ENCODE assay signal across 8 mouse cellular contexts in genomic region chr1:136945876-136946275, GRCm38 (mm10). TPM values are rescaled to one million over a fixed set of nuclear protein-coding genes. Genes with fewer than 3 reads are reported as not detected.
A peak's percentile ranks its signal among the peaks of the same experiment; 100 is the strongest.
DNase-seq lines count a peak whose midpoint lies in the region; ATAC-seq lines count a peak whose summit lies in the region.
"Had no signal": no experiment of that assay in that cellular context is flagged by ENCODE, and none has a peak within 500 bp of the region (broad histone marks: within the 10 kb centered on the region; RNA-seq: fewer than 3 reads in every experiment).

No protein-coding gene starts in this region.

- H3K27ac ChIP-seq in kidney, embryonic 14.5 days (ENCODE audit: low read depth, low read length), result no peak overlapping the region
- peak overlapping the region; percentile 62 for H3K27ac ChIP-seq in intestine, embryonic 16.5 days (ENCODE audit: low read length)
- H3K27ac ChIP-seq in neural tube, embryonic 11.5 days (ENCODE audit: low read depth, low read length), result no peak overlapping the region
- H3K27ac ChIP-seq: hindbrain, embryonic 15.5 days had no signal

- 2% methylated on average over 10 of the region's 10 CpGs for WGBS in kidney, embryonic 14.5 days
- WGBS in intestine, embryonic 16.5 days, result 3% methylated on average over 10 of the region's 10 CpGs
- WGBS in neural tube, embryonic 11.5 days, result 1% methylated on average over 10 of the region's 10 CpGs

- ATAC-seq in kidney, embryonic 14.5 days (ENCODE audit: low FRiP score, low TSS enrichment), result no peak
- ATAC-seq in intestine, embryonic 16.5 days, result peak; percentile 55
- no peak for ATAC-seq in neural tube, embryonic 11.5 days (ENCODE audit: insufficient read depth, low FRiP score, low TSS enrichment)

- no peaks in the 10 kb centered on the region for H3K9me3 ChIP-seq in kidney, embryonic 14.5 days (ENCODE audit: control insufficient read depth, low read length)
- H3K9me3 ChIP-seq in intestine, embryonic 16.5 days (ENCODE audit: control insufficient read depth, low read length), result no peaks in the 10 kb centered on the region
- H3K9me3 ChIP-seq in neural tube, embryonic 11.5 days (ENCODE audit: control insufficient read depth, low read length), result no peaks in the 10 kb centered on the region
- H3K9me3 ChIP-seq: hindbrain, embryonic 15.5 days had no signal

- no peaks in the 10 kb centered on the region for H3K36me3 ChIP-seq in kidney, embryonic 14.5 days (ENCODE audit: control insufficient read depth, insufficient read depth, low read length)
- no peaks in the 10 kb centered on the region for H3K36me3 ChIP-seq in intestine, embryonic 16.5 days (ENCODE audit: control insufficient read depth, insufficient read depth, low read length)
- no peaks in the 10 kb centered on the region for H3K36me3 ChIP-seq in neural tube, embryonic 11.5 days (ENCODE audit: control insufficient read depth, insufficient read depth, low read length)
- H3K36me3 ChIP-seq: hindbrain, embryonic 15.5 days had no signal

- no peak overlapping the region for H3K9ac ChIP-seq in kidney, embryonic 14.5 days (ENCODE audit: low read depth, low read length)
- H3K9ac ChIP-seq in intestine, embryonic 16.5 days (ENCODE audit: low read depth, low read length), result peak overlapping the region; percentile 85
- no peak overlapping the region for H3K9ac ChIP-seq in neural tube, embryonic 11.5 days (ENCODE audit: low read length)
- H3K9ac ChIP-seq: hindbrain, embryonic 15.5 days had no signal

- peak overlapping the region; percentile 4; the same call in 1 of the 2 replicates for H3K4me3 ChIP-seq in kidney, embryonic 14.5 days (ENCODE audit: low read length)
- peak overlapping the region; percentile 71 for H3K4me3 ChIP-seq in intestine, embryonic 16.5 days (ENCODE audit: low read length)
- H3K4me3 ChIP-seq in neural tube, embryonic 11.5 days (ENCODE audit: low read depth, low read length), result no peak overlapping the region
- H3K4me3 ChIP-seq: hindbrain, embryonic 15.5 days had no signal

- peaks cover 66% of the 10 kb centered on the region for H3K27me3 ChIP-seq in kidney, embryonic 14.5 days (ENCODE audit: control insufficient read depth, insufficient read depth, low read length)
- H3K27me3 ChIP-seq in intestine, embryonic 16.5 days (replicated peaks; ENCODE audit: control insufficient read depth, insufficient read depth, low read length), result peaks cover 10% of the 10 kb centered on the region; the same call in 1 of the 2 replicates
- H3K27me3 ChIP-seq in neural tube, embryonic 11.5 days (ENCODE audit: control insufficient read depth, insufficient read depth, low read length), result peaks cover 67% of the 10 kb centered on the region

- peak overlapping the region; percentile 12 for H3K4me2 ChIP-seq in kidney, embryonic 14.5 days (replicated peaks; ENCODE audit: low read depth, low read length)
- H3K4me2 ChIP-seq in intestine, embryonic 16.5 days (ENCODE audit: low read depth, low read length), result peak overlapping the region; percentile 74
- no peak overlapping the region for H3K4me2 ChIP-seq in neural tube, embryonic 11.5 days (ENCODE audit: low read depth)
- H3K4me2 ChIP-seq: hindbrain, embryonic 15.5 days had no signal

- peaks cover 6% of the 10 kb centered on the region; the same call in 1 of the 2 replicates for H3K4me1 ChIP-seq in kidney, embryonic 14.5 days (ENCODE audit: control insufficient read depth, insufficient read depth, low read length)
- H3K4me1 ChIP-seq in intestine, embryonic 16.5 days (ENCODE audit: control insufficient read depth, insufficient read depth, low read length), result peaks cover 14% of the 10 kb centered on the region; the same call in 1 of the 2 replicates
- H3K4me1 ChIP-seq in neural tube, embryonic 11.5 days (ENCODE audit: control insufficient read depth, insufficient read depth, low read length), result peaks cover 12% of the 10 kb centered on the region; the same call in 1 of the 2 replicates

- DNase-seq in kidney, adult 18-20 months, result no peak
- DNase-seq in embryo, embryonic 9.5 days (ENCODE audit: extremely low spot score), result peak; percentile 46
- peak; percentile 42 for DNase-seq in neural tube, embryonic 11.5 days (ENCODE audit: low spot score)
- DNase-seq in cerebellum, postnatal 36 days, result no peak
- no peak for DNase-seq in MN1 (ENCODE audit: low spot score)

RNA-seq across cellular contexts. Expression of gene Nr5a2, which starts 14.4 kb away (rescaled TPM):
- polyA plus RNA-seq in kidney, embryonic 14.5 days (2014; fragmentation: Nextera tagmentation; extraction: Ambion mirVana), result 0.10 and 0.46 TPM in 2 replicates
- 8.4 and 9.0 TPM in 2 replicates for polyA plus RNA-seq in intestine, embryonic 16.5 days (2015; fragmentation: Nextera tagmentation; extraction: Ambion mirVana)
- 0.57 and 0.76 TPM in 2 replicates for polyA plus RNA-seq in neural tube, embryonic 11.5 days (2014; fragmentation: Nextera tagmentation; extraction: Ambion mirVana)

Comparison
In these comparisons a context has a peak if more than half of its experiments do, and no peak if none do; other contexts are left out.
1. DNase-seq: peak in embryo, embryonic 9.5 days (single experiment) and neural tube, embryonic 11.5 days (single experiment); none in kidney, adult 18-20 months (single experiment), cerebellum, postnatal 36 days (0 of 2) and MN1 (single experiment).